Comparison of ENCODE assay signal across 10 mouse cellular contexts in genomic region chr9:119320946-119321345, GRCm38 (mm10). TPM values are rescaled to one million over a fixed set of nuclear protein-coding genes. Genes with fewer than 3 reads are reported as not detected.
A peak's percentile ranks its signal among the peaks of the same experiment; 100 is the strongest.
DNase-seq lines count a peak whose midpoint lies in the region; ATAC-seq and TF ChIP-seq lines count a peak whose summit lies in the region.
"Had no signal": no experiment of that assay in that cellular context is flagged by ENCODE, and none has a peak within 500 bp of the region (broad histone marks: within the 10 kb centered on the region; RNA-seq: fewer than 3 reads in every experiment).

No protein-coding gene starts in this region.

- H3ac ChIP-seq in myocyte (ENCODE audit: control insufficient read depth, insufficient read length), result peak overlapping the region; percentile 77

- peaks cover 55% of the 10 kb centered on the region for H3K79me2 ChIP-seq in myocyte (ENCODE audit: control insufficient read depth, insufficient read depth)

- 10% methylated on average over 7 of the region's 7 CpGs for WGBS in heart, embryonic 16.5 days
- 13% methylated on average over 7 of the region's 7 CpGs for WGBS in hindbrain, embryonic 15.5 days

- no peaks in the 10 kb centered on the region for H3K27me3 ChIP-seq in heart, embryonic 16.5 days (ENCODE audit: control insufficient read depth, insufficient read depth, low read length)
- no peaks in the 10 kb centered on the region for H3K27me3 ChIP-seq in hindbrain, embryonic 15.5 days
- H3K27me3 ChIP-seq in myocyte (ENCODE audit: control insufficient read depth, insufficient read depth, insufficient read length), result no peaks in the 10 kb centered on the region

- no peaks in the 10 kb centered on the region for H3K9me3 ChIP-seq in heart, embryonic 16.5 days (replicated peaks; ENCODE audit: control insufficient read depth, low read length)
- H3K9me3 ChIP-seq in hindbrain, embryonic 15.5 days, result no peaks in the 10 kb centered on the region

- no peaks in the 10 kb centered on the region for H3K36me3 ChIP-seq in heart, embryonic 16.5 days (ENCODE audit: control insufficient read depth, insufficient read depth)
- H3K36me3 ChIP-seq in hindbrain, embryonic 15.5 days, result no peaks in the 10 kb centered on the region
- H3K36me3 ChIP-seq in myocyte (ENCODE audit: control insufficient read depth, insufficient read depth), result no peaks in the 10 kb centered on the region

- DNase-seq in heart, postnatal 25 days (ENCODE audit: low spot score), result no peak
- DNase-seq in ZHBTc4 (ENCODE audit: low read depth, low spot score) (peak; percentile 76), MN1 (ENCODE audit: low spot score) (no peak)
- no peak for DNase-seq in gastrocnemius, postnatal 14 days
- no peak for DNase-seq in kidney, postnatal 36 days
- DNase-seq: adrenal gland, adult 2 months had no signal

- H3K9ac ChIP-seq in heart, embryonic 16.5 days (ENCODE audit: low read length), result peak overlapping the region; percentile 95
- H3K9ac ChIP-seq in hindbrain, embryonic 15.5 days, result peak overlapping the region; percentile 83

- H3K4me1 ChIP-seq in heart, embryonic 16.5 days (ENCODE audit: control insufficient read depth, insufficient read depth, low read length), result peaks cover 10% of the 10 kb centered on the region
- H3K4me1 ChIP-seq in hindbrain, embryonic 15.5 days (replicated peaks), result peaks cover 30% of the 10 kb centered on the region

- H3K27ac ChIP-seq in heart, embryonic 16.5 days (ENCODE audit: low read length), result no peak overlapping the region
- no peak overlapping the region for H3K27ac ChIP-seq in hindbrain, embryonic 15.5 days (replicated peaks)

- peak overlapping the region; percentile 100 for H3K4me2 ChIP-seq in heart, embryonic 16.5 days (ENCODE audit: low read depth, low read length)
- peak overlapping the region; percentile 88 for H3K4me2 ChIP-seq in hindbrain, embryonic 15.5 days
- peak overlapping the region; percentile 97 for H3K4me2 ChIP-seq in myocyte (ENCODE audit: low read depth)

- intact Hi-C loops in heart, postnatal 25 days (cut with DNase I), result loop anchor here (5.0 kb wide), 1 partner anchor 224 kb away; no protein-coding TSS in a partner anchor
- intact Hi-C loops in gastrocnemius, postnatal 14 days (cut with DNase I; ENCODE audit: low total_unique reads), result no loop called here

- TF ChIP-seq POLR2A in myocyte (IDR thresholded peaks at IDR 0.05; ENCODE audit: insufficient read length, low read depth), result no peak

- no peak for ATAC-seq in heart, embryonic 16.5 days (replicated peaks; ENCODE audit: extremely low read depth, insufficient read depth, low FRiP score)
- no peak for ATAC-seq in hindbrain, embryonic 15.5 days (ENCODE audit: low FRiP score, low read depth)

- H3K4me3 ChIP-seq in heart, embryonic 16.5 days (ENCODE audit: low read length), result peak overlapping the region; percentile 96
- H3K4me3 ChIP-seq in hindbrain, embryonic 15.5 days, result peak overlapping the region; percentile 85
- H3K4me3 ChIP-seq in myocyte, result peak overlapping the region; percentile 81

TF ChIP-seq in myocyte, 11 proteins besides CTCF, POLR2A, EP300 and RAD21:
- no peak for TF ChIP-seq POLR2AphosphoS2 (IDR thresholded peaks at IDR 0.05; ENCODE audit: insufficient read length, low read depth)
- TF ChIP-seq MYOG (IDR thresholded peaks at IDR 0.05; ENCODE audit: control insufficient read depth in 1 of 3, insufficient read depth in 1 of 3, insufficient read length in 2 of 3, low read depth in 2 of 3), result no peak
- no peak for TF ChIP-seq REST (IDR thresholded peaks at IDR 0.05; ENCODE audit: insufficient read depth, insufficient read length)
- TF ChIP-seq TCF3 (IDR thresholded peaks at IDR 0.05; ENCODE audit: insufficient read length, low read depth), result no peak

RNA-seq across cellular contexts. Expression of gene Oxsr1, which starts 1.3 kb away (rescaled TPM):
- 8.3 TPM in 2 replicates for polyA plus RNA-seq in heart, embryonic 16.5 days (2015; fragmentation: Nextera tagmentation; extraction: Ambion mirVana)
- 10 to 100 TPM; 43.8 to 44.2 TPM for total RNA-seq in heart, postnatal 25 days (2021)
- polyA plus RNA-seq in hindbrain, embryonic 15.5 days (2015; fragmentation: Nextera tagmentation; extraction: Ambion mirVana), result 13.8 TPM in 2 replicates
- polyA plus RNA-seq in myocyte (2012; fragmentation: generic; extraction: Trizol), result 13.5 TPM
- 10 to 100 TPM; 31.1 to 34.4 TPM for total RNA-seq in gastrocnemius, postnatal 14 days (2021)

RNA-seq across cellular contexts. Expression of gene Acaa1a, which starts 18.5 kb away (rescaled TPM):
- polyA plus RNA-seq in heart, embryonic 16.5 days (2015; fragmentation: Nextera tagmentation; extraction: Ambion mirVana), result 100 and 104 TPM in 2 replicates
- total RNA-seq in heart, postnatal 25 days (2021), result 10 to 100 TPM; 83.0 to 88.6 TPM
- 111 and 125 TPM in 2 replicates for polyA plus RNA-seq in hindbrain, embryonic 15.5 days (2015; fragmentation: Nextera tagmentation; extraction: Ambion mirVana)
- polyA plus RNA-seq in myocyte (2012; fragmentation: generic; extraction: Trizol), result 61.7 TPM
- 10 to 100 TPM; 41.3 to 44.3 TPM for total RNA-seq in gastrocnemius, postnatal 14 days (2021)

RNA-seq across cellular contexts. Expression of gene Myd88, which starts 20.3 kb away (rescaled TPM):
- 18.1 and 19.0 TPM in 2 replicates for polyA plus RNA-seq in heart, embryonic 16.5 days (2015; fragmentation: Nextera tagmentation; extraction: Ambion mirVana)
- 10 to 100 TPM; 12.2 to 14.3 TPM for total RNA-seq in heart, postnatal 25 days (2021)
- 6.6 and 6.8 TPM in 2 replicates for polyA plus RNA-seq in hindbrain, embryonic 15.5 days (2015; fragmentation: Nextera tagmentation; extraction: Ambion mirVana)
- 16.0 TPM for polyA plus RNA-seq in myocyte (2012; fragmentation: generic; extraction: Trizol)
- 1 to 10 TPM; 7.0 to 7.5 TPM for total RNA-seq in gastrocnemius, postnatal 14 days (2021)

RNA-seq across cellular contexts. Expression of gene Xylb, which starts 36.2 kb away (rescaled TPM):
- polyA plus RNA-seq in heart, embryonic 16.5 days (2015; fragmentation: Nextera tagmentation; extraction: Ambion mirVana), result 1.00 and 1.1 TPM in 2 replicates
- total RNA-seq in heart, postnatal 25 days (2021), result under 1 TPM; 0.16 to 0.42 TPM
- polyA plus RNA-seq in hindbrain, embryonic 15.5 days (2015; fragmentation: Nextera tagmentation; extraction: Ambion mirVana), result 2.9 and 3.8 TPM in 2 replicates
- 1.7 TPM for polyA plus RNA-seq in myocyte (2012; fragmentation: generic; extraction: Trizol)
- total RNA-seq in gastrocnemius, postnatal 14 days (2021), result under 1 TPM; 0.27 to 0.35 TPM
- total RNA-seq: monocyte, adult 5-6 weeks had no signal

RNA-seq across cellular contexts. Expression of gene Slc22a14, which starts 44.4 kb away (rescaled TPM):
- polyA plus RNA-seq in heart, embryonic 16.5 days (2015; fragmentation: Nextera tagmentation; extraction: Ambion mirVana), result 0.20 TPM in 1 of 2 replicates, not detected in the other
- total RNA-seq in heart, postnatal 25 days (2021), result under 1 TPM in 1 of 2 experiments, not detected in 1; 0.17 TPM
- 0.07 TPM in 1 of 2 replicates, not detected in the other for polyA plus RNA-seq in hindbrain, embryonic 15.5 days (2015; fragmentation: Nextera tagmentation; extraction: Ambion mirVana)
- polyA plus RNA-seq in myocyte (2012; fragmentation: generic; extraction: Trizol), result not detected
- not detected for total RNA-seq in gastrocnemius, postnatal 14 days (2021)
- polyA plus RNA-seq: adrenal gland, adult 2 months had no signal
